Mouse (Mus musculus) heart, postnatal 25 days (tissue): ENCODE measurements around the gene Pgm1. TPM values are rescaled to one million over a fixed set of nuclear protein-coding genes. Genes with fewer than 3 reads are reported as not detected.

ENCODE experiments used
- DNase-seq: peaks from one replicate; pipeline ENCODE4 v3.0.0; 2022; ENCODE audit warnings: low spot score
- intact Hi-C: fragments of 180-260 bp; cut with DNase I; formaldehyde crosslinking; loops from one replicate; pipeline ENCODE4 v1.15.1; 2025
- total RNA-seq, 2 experiments: library from RNA; stranded (reverse); gene quantifications; 2 replicates each; pipeline ENCODE4 v1.2.3; 2021

Gene Pgm1
- total RNA-seq = 100 to 1,000 TPM; 235 to 244 TPM

- intact Hi-C loops = no loop called here
- DNase-seq = peak; percentile 79
Measured at GRCm38 (mm10) chr4:99929149-99929612, at the start of gene Pgm1. Pgm1 (plus strand) TSS chr4:99929414.

- DNase-seq = no peak
- intact Hi-C loops = no loop called here
Measured at GRCm38 (mm10) chr4:99881882-99882281, 47.3 kb upstream of the Pgm1 start.

- intact Hi-C loops = no loop called here
Measured at GRCm38 (mm10) chr4:99882405-99882804, 46.8 kb upstream of the Pgm1 start.

DNA sequence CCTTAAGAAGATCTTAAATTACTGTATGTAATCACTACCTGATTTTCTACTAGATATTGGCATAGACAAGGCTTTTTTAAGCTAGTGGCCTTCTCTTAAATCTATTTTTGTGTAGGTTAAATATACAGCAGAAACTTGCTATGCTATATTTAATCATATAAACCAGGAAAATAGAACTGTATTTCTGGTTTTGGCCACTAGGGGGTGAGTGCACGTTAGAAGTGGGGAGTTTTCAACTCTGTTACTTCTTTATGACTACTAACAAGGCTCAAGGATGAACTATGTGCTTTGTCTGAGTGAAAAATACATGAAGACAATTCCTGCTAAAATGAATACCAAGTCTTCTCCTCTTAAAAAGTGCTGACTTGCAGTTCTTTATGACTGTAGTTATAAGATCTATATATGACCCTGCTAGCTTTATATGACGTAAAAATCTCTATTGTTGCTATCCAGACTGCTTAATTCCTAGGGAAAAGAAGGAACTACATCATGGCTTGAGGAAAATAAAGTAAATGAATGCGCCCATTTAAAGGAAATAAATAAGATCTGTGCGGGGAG is 15.2 kb upstream of the Pgm1 start:
- intact Hi-C loops = no loop called here
- no peak for DNase-seq

More at GRCm38 (mm10) chr4:99882405-99882804, 46.8 kb upstream of the Pgm1 start:
- DNase-seq = no peak

GRCm38 (mm10) chr4:99926380-99926779 is 2.8 kb upstream of the Pgm1 start:
- no peak for DNase-seq
- intact Hi-C loops = no loop called here

DNA sequence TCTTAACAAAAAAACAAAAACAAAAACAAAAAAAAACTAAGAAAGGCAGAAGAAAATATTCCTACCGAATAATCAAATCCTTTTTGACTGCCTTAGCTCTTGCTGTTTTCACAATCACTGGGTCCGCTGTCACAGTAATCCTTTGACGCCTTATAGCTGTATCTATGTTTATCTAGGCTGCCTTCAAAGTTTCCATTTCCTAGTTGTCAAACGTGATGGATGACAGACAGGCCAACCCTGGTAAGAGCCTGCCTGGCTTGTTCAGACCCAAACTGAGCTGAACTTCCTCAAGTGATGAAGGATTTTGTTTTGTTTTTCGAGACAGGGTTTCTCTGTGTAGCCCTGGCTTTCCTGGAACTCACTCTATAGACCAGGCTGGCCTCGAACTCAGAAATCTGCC is 693 bp upstream of the Pgm1 start:
- intact Hi-C loops = no loop called here
- DNase-seq = no peak

GRCm38 (mm10) chr4:99929613-99930517 is 651 bp downstream of the Pgm1 start, which contains the start of gene Itgb3bp:
Itgb3bp (minus strand) TSS chr4:99929813.
- intact Hi-C loops = no loop called here
- DNase-seq = peak; percentile 69

- intact Hi-C loops = no loop called here
- no peak for DNase-seq
Measured at GRCm38 (mm10) chr4:99930518-99931239, 1.5 kb downstream of the Pgm1 start.

GRCm38 (mm10) chr4:99931240-99931580 is 2.0 kb downstream of the Pgm1 start:
- no peak for DNase-seq
- intact Hi-C loops = no loop called here

GRCm38 (mm10) chr4:99931807-99932206 is 2.6 kb downstream of the Pgm1 start:
- intact Hi-C loops = no loop called here
- DNase-seq = no peak

DNA sequence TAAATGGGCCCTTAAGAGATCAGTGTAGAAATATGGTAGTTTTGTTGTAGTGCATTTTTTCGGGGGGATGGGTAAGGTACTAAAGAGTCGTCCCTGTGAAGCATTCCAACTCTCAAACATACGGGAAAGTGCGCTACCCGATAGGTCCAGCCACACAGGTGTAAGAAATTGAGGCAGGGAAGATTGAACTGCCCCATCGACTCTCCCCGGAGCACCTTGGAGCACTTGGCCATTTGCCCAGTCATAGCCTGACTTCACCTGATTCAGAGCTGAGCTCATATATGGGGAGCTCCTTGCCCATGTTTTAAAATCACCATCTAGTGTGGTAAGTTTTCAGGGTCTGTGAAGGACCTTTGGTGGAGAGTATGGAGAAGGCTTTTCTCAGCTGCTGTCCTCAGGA is 5.6 kb downstream of the Pgm1 start:
- no peak for DNase-seq
- intact Hi-C loops = no loop called here

DNA sequence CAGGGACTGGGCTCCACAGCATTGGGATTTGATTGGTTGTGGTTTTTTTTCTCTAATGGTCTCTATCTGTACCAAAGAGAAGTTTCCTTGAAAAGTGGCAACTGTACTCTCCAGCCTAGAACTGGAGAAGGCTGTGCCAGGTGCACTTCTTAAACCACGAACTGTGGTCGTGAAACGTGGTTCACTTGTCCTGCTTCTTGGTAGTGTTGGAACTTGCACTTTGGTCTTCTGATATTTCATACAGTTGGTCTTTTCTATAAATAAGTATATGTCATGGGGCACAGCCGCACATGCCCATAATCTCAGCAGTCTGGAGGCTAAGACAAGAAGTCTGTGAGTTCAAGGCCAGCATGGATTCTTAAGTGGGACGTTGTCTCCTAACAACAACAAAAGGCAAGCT is 7.1 kb downstream of the Pgm1 start:
- intact Hi-C loops = no loop called here
- no peak for DNase-seq

DNA sequence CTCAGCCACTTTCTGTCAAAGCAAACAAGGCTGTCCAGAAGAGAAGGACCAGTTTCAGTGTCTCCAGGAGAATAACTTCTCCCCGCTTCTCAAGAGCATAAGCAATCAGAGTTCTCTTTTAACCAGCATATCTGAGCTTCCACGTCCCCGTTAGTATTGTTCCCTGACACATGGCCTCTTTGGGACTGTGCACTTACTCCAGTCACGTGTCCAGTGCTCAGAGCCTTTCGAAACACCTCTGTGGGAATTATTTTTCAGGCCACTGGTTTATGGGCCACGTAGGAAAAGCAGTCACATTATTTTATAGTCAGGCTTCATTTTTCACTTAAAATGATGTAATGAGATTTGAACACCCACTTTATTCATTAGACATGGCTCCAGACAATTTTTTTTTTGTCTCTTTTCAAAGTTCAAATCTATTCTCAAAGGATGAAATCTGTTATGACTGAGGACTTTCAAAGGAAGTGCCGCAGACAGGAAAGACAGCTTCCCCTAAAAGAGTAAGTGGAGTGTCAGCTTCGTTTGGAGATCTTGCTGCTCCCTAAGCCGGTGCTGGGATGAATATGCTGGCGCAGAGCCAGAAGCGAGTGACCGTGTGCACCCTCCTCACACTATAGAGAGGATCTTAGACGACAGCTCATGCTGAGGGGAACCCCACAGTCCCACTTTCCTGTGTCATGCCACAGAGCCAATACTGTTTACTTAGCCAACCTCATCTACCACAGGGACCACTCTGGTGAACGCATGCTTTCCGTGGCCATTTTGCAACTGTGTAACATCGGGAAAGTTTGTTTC is 10.7 kb downstream of the Pgm1 start:
- no peak for DNase-seq
- intact Hi-C loops = loop anchor here (5.0 to 10.0 kb wide), 3 partner anchors 65 to 597 kb away; partner anchors contain the start of gene Ror1

- intact Hi-C loops = loop anchor here (5.0 to 10.0 kb wide), 3 partner anchors 63 to 595 kb away; partner anchors contain the start of gene Ror1
- DNase-seq = no peak
Measured at GRCm38 (mm10) chr4:99941655-99942414, 12.6 kb downstream of the Pgm1 start.

GRCm38 (mm10) chr4:99944606-99945005 is 15.4 kb downstream of the Pgm1 start:
- no peak for DNase-seq
- intact Hi-C loops = loop anchor here (5.0 to 10.0 kb wide), 4 partner anchors 60 to 593 kb away; partner anchors contain the start of gene Ror1

DNA sequence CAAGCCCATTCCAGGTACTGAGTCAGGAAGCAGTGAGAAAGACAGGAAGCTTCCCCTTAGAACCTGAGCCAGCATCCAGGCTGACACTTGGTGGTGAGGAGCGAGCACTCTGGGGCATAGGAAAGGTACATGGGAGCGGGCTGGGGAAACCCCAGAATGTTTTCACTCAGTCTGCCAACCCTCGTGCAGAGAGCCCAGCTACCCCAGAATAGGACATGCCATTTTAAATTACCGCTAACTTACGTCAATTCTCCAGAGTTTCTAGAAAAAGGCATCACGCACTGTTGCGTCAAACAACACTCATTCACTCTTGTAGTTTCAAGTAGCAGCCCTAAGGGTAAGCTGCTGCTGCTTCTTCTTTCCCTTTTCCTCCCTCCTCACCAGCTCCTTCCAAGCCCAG is 15.8 kb downstream of the Pgm1 start:
- no peak for DNase-seq
- intact Hi-C loops = loop anchor here (5.0 to 10.0 kb wide), 2 partner anchors 60 to 462 kb away; no protein-coding TSS in a partner anchor

DNA sequence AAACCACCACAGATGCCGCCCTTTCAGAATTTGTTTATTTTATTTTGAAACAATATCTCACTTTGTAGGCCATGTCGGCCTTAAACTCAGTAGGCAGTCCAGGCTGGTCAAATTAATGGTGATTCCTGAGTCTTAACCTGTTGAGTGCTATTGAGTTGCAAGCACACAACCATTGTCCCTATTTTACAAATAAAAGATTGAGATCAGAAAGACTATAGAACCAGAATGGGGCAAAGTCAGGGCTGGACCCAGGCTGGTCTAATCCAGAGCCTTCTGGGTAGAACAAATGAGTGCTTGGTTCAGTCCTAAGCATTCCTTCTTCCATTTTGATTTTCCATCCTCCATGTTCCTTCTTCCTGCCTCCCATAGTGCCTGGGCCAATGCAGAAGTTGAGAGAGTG is 17.3 kb downstream of the Pgm1 start:
- intact Hi-C loops = loop anchor here (5.0 to 10.0 kb wide), 2 partner anchors 58 to 461 kb away; no protein-coding TSS in a partner anchor
- DNase-seq = no peak

DNA sequence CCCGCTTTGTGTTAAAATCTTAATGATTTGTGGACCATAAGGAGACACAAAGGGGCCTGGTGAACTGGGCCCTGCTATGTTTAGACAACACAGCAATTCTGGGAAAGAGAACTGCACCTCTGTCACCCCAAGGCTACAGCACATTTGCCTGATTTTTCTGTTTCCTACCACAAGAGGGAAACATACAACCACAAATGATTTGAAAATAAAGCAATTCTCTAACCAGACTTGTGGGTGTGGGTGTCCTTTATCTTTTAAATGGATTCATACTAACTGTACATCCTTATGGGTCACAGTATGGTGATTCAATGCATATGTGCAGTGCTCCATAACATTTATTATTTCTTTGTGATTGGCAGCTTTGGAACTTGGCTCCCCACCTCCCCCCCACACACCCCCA is 18.0 kb downstream of the Pgm1 start:
- intact Hi-C loops = loop anchor here (5.0 to 10.0 kb wide), 2 partner anchors 58 to 460 kb away; no protein-coding TSS in a partner anchor
- no peak for DNase-seq

- DNase-seq = no peak
- intact Hi-C loops = loop anchor here (5.0 to 10.0 kb wide), 2 partner anchors 57 to 459 kb away; no protein-coding TSS in a partner anchor
Measured at GRCm38 (mm10) chr4:99947896-99948295, 18.7 kb downstream of the Pgm1 start.
